Mouse (Mus musculus): ENCODE measurements around the gene Dbr1. TPM values are rescaled to one million over a fixed set of nuclear protein-coding genes. Genes with fewer than 3 reads are reported as not detected.

Gene Dbr1
- total RNA-seq (2014; rRNA removed) (17.9 and 18.1 TPM in 2 replicates), polyA plus RNA-seq (2015; fragmentation: Nextera tagmentation; extraction: Ambion mirVana) (27.4 and 30.7 TPM in 2 replicates)

GRCm38 (mm10) chr9:99575677-99576480 is at the start of gene Dbr1:
Gene Dbr1, plus strand, starts transcription at chr9:99575799.
- 0 out of 2 replicates have a peak, but pooled peaks cover 3% of the 10 kb centered on the region for H3K36me3 ChIP-seq (ENCODE audit: insufficient read depth, low read length)
- H3K27ac ChIP-seq, result peak within 1 kb of the TSS; percentile 84
- peak within 1 kb of the TSS; percentile 88 for H3K9ac ChIP-seq (replicated peaks; ENCODE audit: low read length)
- H3K4me3 ChIP-seq (ENCODE audit: low read length), result peak within 1 kb of the TSS; percentile 99
- H3K4me2 ChIP-seq (ENCODE audit: low read depth, low read length), result peak within 1 kb of the TSS; percentile 83
- no peaks in the 10 kb centered on the region for H3K27me3 ChIP-seq (ENCODE audit: insufficient read depth, low read length)
- ATAC-seq (peak; percentile 97), DNase-seq (ENCODE audit: low spot score) (peak; percentile 96)
- WGBS, result 0% methylated on average over 57 of the region's 57 CpGs
- H3K9me3 ChIP-seq (ENCODE audit: low read length), result no peaks in the 10 kb centered on the region
- H3K4me1 ChIP-seq (ENCODE audit: insufficient read depth, low read length), result no peaks in the 10 kb centered on the region
- TF ChIP-seq CTCF (IDR thresholded peaks at IDR 0.05; ENCODE audit: low read depth), result no peak

DNA sequence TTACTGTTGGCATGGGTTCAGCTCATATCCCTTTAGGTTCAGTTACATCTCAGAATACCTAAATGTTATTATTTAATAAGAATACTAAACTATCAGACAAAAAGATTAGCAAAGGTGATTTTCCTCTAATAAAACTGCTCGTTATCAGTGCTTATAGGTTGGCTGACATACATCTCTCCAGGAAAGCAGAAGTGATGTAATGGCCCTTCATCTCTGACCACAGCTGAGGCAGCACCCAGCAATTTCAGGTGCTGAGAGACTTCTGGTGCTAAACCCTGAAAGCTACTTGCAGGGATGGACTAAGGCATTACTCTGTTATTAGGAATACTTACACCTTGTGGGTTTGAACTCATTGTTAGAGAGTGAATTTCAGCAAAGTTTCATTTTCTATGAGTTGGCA is 43.7 kb upstream of the Dbr1 start:
- no peak for DNase-seq (ENCODE audit: low spot score)
- 92% methylated on average over 1 of the region's 1 CpGs for WGBS
- ATAC-seq, result no peak
- Histone ChIP-seq H3K27me3 (ENCODE audit: insufficient read depth, low read length) (no peaks in the 10 kb centered on the region), H3K27ac (no peak overlapping the region), H3K9ac (replicated peaks; ENCODE audit: low read length) (no peak overlapping the region), H3K36me3 (ENCODE audit: insufficient read depth, low read length) (peaks cover 45% of the 10 kb centered on the region), H3K4me3 (ENCODE audit: low read length) (no peak overlapping the region), H3K4me2 (ENCODE audit: low read depth, low read length) (no peak overlapping the region), H3K4me1 (ENCODE audit: insufficient read depth, low read length) (no peaks in the 10 kb centered on the region), H3K9me3 (ENCODE audit: low read length) (no peaks in the 10 kb centered on the region)
- TF ChIP-seq CTCF (IDR thresholded peaks at IDR 0.05; ENCODE audit: low read depth), result no peak

- H3K36me3 ChIP-seq (ENCODE audit: insufficient read depth, low read length), result no peaks in the 10 kb centered on the region
- WGBS, result 94% methylated on average over 1 of the region's 1 CpGs
- H3K9me3 ChIP-seq (ENCODE audit: low read length), result no peaks in the 10 kb centered on the region
- TF ChIP-seq CTCF (IDR thresholded peaks at IDR 0.05; ENCODE audit: low read depth), result no peak
- H3K27me3 ChIP-seq (ENCODE audit: insufficient read depth, low read length), result no peaks in the 10 kb centered on the region
- H3K4me1 ChIP-seq (ENCODE audit: insufficient read depth, low read length), result no peaks in the 10 kb centered on the region
- no peak for ATAC-seq
- no peak for DNase-seq (ENCODE audit: low spot score)
- H3K9ac ChIP-seq (replicated peaks; ENCODE audit: low read length), result no peak overlapping the region
- no peak overlapping the region for H3K4me3 ChIP-seq (ENCODE audit: low read length)
- H3K27ac ChIP-seq, result no peak overlapping the region
- no peak overlapping the region for H3K4me2 ChIP-seq (ENCODE audit: low read depth, low read length)
Observed at GRCm38 (mm10) chr9:99546259-99546658, 29.3 kb upstream of the Dbr1 start.

DNA sequence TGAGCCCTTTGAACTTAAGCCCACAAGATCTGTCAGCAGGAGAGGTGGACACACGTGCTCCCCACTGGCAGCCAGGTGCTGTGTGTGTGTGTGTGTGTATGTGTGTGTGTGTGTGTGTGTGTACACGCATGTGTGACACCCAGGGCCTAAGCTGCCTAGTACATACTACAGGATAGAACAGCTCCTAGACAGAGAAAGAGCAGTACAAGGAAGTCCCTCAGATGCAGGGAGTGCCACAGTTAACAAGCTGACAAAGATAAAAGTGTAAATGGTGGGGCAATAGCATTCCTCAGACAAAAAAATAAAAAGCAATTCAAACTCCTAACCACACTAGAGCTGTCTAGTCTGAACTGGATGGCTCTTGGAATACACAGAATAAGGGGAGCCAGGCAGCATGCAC is 23.5 kb upstream of the Dbr1 start:
- no peaks in the 10 kb centered on the region for H3K4me1 ChIP-seq (ENCODE audit: insufficient read depth, low read length)
- TF ChIP-seq CTCF (IDR thresholded peaks at IDR 0.05; ENCODE audit: low read depth), result no peak
- H3K9me3 ChIP-seq (ENCODE audit: low read length), result no peaks in the 10 kb centered on the region
- H3K4me2 ChIP-seq (ENCODE audit: low read depth, low read length), result no peak overlapping the region
- no peaks in the 10 kb centered on the region for H3K36me3 ChIP-seq (ENCODE audit: insufficient read depth, low read length)
- H3K27ac ChIP-seq, result no peak overlapping the region
- ATAC-seq, result no peak
- no peak overlapping the region for H3K9ac ChIP-seq (replicated peaks; ENCODE audit: low read length)
- 78% methylated on average over 2 of the region's 2 CpGs for WGBS
- no peak for DNase-seq (ENCODE audit: low spot score)
- no peaks in the 10 kb centered on the region for H3K27me3 ChIP-seq (ENCODE audit: insufficient read depth, low read length)
- H3K4me3 ChIP-seq (ENCODE audit: low read length), result no peak overlapping the region

DNA sequence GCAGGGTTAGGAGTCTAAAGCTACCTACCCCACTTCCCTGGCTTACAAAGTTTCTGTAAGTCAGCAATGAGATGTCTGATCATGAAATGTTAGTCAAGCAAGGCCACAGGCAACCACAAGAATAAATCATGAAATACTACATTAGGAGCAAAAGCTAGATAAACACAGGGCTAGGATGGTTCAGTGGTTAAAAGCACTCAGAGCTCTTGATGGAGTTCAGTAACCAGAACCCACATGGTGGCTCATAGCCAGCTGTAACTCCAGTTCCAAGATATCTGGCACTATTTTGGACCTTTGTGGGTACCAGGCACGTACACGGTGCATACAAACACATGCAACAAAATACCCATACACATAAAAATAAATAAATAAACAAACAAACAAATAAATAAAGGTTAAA is 22.6 kb upstream of the Dbr1 start:
- Histone ChIP-seq H3K27me3 (ENCODE audit: insufficient read depth, low read length) (no peaks in the 10 kb centered on the region), H3K4me3 (ENCODE audit: low read length) (no peak overlapping the region), H3K4me2 (ENCODE audit: low read depth, low read length) (no peak overlapping the region), H3K9me3 (ENCODE audit: low read length) (no peaks in the 10 kb centered on the region), H3K9ac (replicated peaks; ENCODE audit: low read length) (no peak overlapping the region), H3K4me1 (ENCODE audit: insufficient read depth, low read length) (no peaks in the 10 kb centered on the region), H3K36me3 (ENCODE audit: insufficient read depth, low read length) (no peaks in the 10 kb centered on the region), H3K27ac (no peak overlapping the region)
- ATAC-seq (no peak), DNase-seq (ENCODE audit: low spot score) (no peak)
- WGBS, result 76% methylated on average over 2 of the region's 2 CpGs
- no peak for TF ChIP-seq CTCF (IDR thresholded peaks at IDR 0.05; ENCODE audit: low read depth)

GRCm38 (mm10) chr9:99554052-99554451 is 21.5 kb upstream of the Dbr1 start:
- no peaks in the 10 kb centered on the region for H3K4me1 ChIP-seq (ENCODE audit: insufficient read depth, low read length)

DNA sequence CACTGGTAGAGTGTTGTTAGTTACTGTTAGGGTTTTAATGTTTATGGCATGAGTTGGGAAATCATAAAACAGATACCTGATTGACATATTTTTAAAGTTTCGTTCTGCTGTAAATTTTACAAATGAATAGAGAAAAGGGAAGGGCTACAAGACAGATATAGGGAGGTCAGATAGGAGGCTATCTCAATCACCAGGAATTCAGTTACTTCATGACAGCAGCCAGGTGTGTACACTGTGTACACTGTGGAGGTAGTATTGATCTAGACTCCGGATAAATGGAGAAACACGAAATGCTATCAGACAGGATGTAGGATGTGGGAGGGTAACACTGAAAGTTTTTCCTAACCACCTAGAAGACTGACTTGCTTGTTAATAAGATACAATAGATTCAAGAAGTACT is 20.3 kb upstream of the Dbr1 start:
- no peak for DNase-seq (ENCODE audit: low spot score)
- Histone ChIP-seq H3K4me2 (ENCODE audit: low read depth, low read length) (no peak overlapping the region), H3K4me1 (ENCODE audit: insufficient read depth, low read length) (no peaks in the 10 kb centered on the region)

More at GRCm38 (mm10) chr9:99554052-99554451, 21.5 kb upstream of the Dbr1 start:
- Histone ChIP-seq H3K9me3 (ENCODE audit: low read length) (no peaks in the 10 kb centered on the region), H3K4me2 (ENCODE audit: low read depth, low read length) (no peak overlapping the region), H3K36me3 (ENCODE audit: insufficient read depth, low read length) (no peaks in the 10 kb centered on the region), H3K4me3 (ENCODE audit: low read length) (no peak overlapping the region), H3K9ac (replicated peaks; ENCODE audit: low read length) (no peak overlapping the region), H3K27me3 (ENCODE audit: insufficient read depth, low read length) (no peaks in the 10 kb centered on the region), H3K27ac (no peak overlapping the region)
- TF ChIP-seq CTCF (IDR thresholded peaks at IDR 0.05; ENCODE audit: low read depth), result no peak
- DNase-seq (ENCODE audit: low spot score) (no peak), ATAC-seq (no peak)

More for the DNA sequence above, 20.3 kb upstream of the Dbr1 start:
- 94% methylated on average over 3 of the region's 3 CpGs for WGBS
- Histone ChIP-seq H3K27me3 (ENCODE audit: insufficient read depth, low read length) (no peaks in the 10 kb centered on the region), H3K27ac (no peak overlapping the region), H3K9me3 (ENCODE audit: low read length) (no peaks in the 10 kb centered on the region), H3K36me3 (ENCODE audit: insufficient read depth, low read length) (no peaks in the 10 kb centered on the region), H3K9ac (replicated peaks; ENCODE audit: low read length) (no peak overlapping the region), H3K4me3 (ENCODE audit: low read length) (no peak overlapping the region)
- no peak for ATAC-seq
- TF ChIP-seq CTCF (IDR thresholded peaks at IDR 0.05; ENCODE audit: low read depth), result no peak

Measured in hindbrain, postnatal 0 days (tissue).